Mouse (Mus musculus) cerebellum, postnatal 14 days (tissue): Measurements from ENCODE around the gene Wbp2.
"Not testable (repeated sequence)": the region's sequence is repeated elsewhere in the genome, so short reads cannot be mapped to it uniquely, and the experiment has no call there.

Experiments
- DNase-seq, 2 experiments: peaks; one replicate each; pipeline ENCODE4 v3.0.0; 2021; ENCODE audit warnings: mixed read lengths in 2 of 2

Wbp2 gene

GRCm38 (mm10) chr11:116108464-116109137 lies 21.8 kb upstream of the Wbp2 start:
- no peak for DNase-seq

- DNase-seq, result no peak
Measured at GRCm38 (mm10) chr11:116107777-116108285, 21.0 kb upstream of the Wbp2 start.

GRCm38 (mm10) chr11:116106963-116107776 lies 20.4 kb upstream of the Wbp2 start:
- no peak for DNase-seq

- no peak for DNase-seq
Measured at GRCm38 (mm10) chr11:116106154-116106962, 19.6 kb upstream of the Wbp2 start.

- DNase-seq, result no peak
Measured at GRCm38 (mm10) chr11:116105065-116105464, 18.3 kb upstream of the Wbp2 start.

GRCm38 (mm10) chr11:116104006-116104646 lies 17.3 kb upstream of the Wbp2 start:
- no peak for DNase-seq

GRCm38 (mm10) chr11:116103572-116103971 lies 16.8 kb upstream of the Wbp2 start:
- no peak for DNase-seq

GRCm38 (mm10) chr11:116102472-116102871 lies 15.7 kb upstream of the Wbp2 start:
- DNase-seq, result no peak

GRCm38 (mm10) chr11:116101931-116102381 lies 15.2 kb upstream of the Wbp2 start:
- no peak for DNase-seq

GRCm38 (mm10) chr11:116100839-116101238 lies 14.0 kb upstream of the Wbp2 start:
- DNase-seq, result no peak

GRCm38 (mm10) chr11:116100385-116100784 lies 13.6 kb upstream of the Wbp2 start:
- no peak for DNase-seq

GRCm38 (mm10) chr11:116099462-116099861 lies 12.7 kb upstream of the Wbp2 start:
- no peak for DNase-seq

- DNase-seq, result no peak
Measured at GRCm38 (mm10) chr11:116098711-116099460, 12.1 kb upstream of the Wbp2 start.

- peak in 1 of 2 experiments; percentile 62 for DNase-seq
Measured at GRCm38 (mm10) chr11:116096213-116097108, 9.7 kb upstream of the Wbp2 start.

- no peak for DNase-seq
Measured at GRCm38 (mm10) chr11:116095573-116095972, 8.8 kb upstream of the Wbp2 start.

GRCm38 (mm10) chr11:116093771-116094565 lies 7.2 kb upstream of the Wbp2 start:
- no peak for DNase-seq

- not testable (repeated sequence) for DNase-seq
Measured at GRCm38 (mm10) chr11:116092959-116093358, 6.2 kb upstream of the Wbp2 start.

GRCm38 (mm10) chr11:116091591-116091990 lies 4.8 kb upstream of the Wbp2 start:
- no peak for DNase-seq

GRCm38 (mm10) chr11:116089545-116089944 lies 2.8 kb upstream of the Wbp2 start:
- DNase-seq, result no peak
